Mouse (Mus musculus) heart, postnatal 36 days (tissue): ENCODE measurements around the gene Pex6. TPM values are rescaled to one million over a fixed set of nuclear protein-coding genes. Genes with fewer than 3 reads are reported as not detected.

Source experiments
- DNase-seq, 2 experiments: peaks; one replicate each; pipeline ENCODE4 v3.0.0; 2021 to 2022
- intact Hi-C: fragments of 180-260 bp; cut with DNase I; formaldehyde crosslinking; loops from one replicate; pipeline ENCODE4 v1.15.1; 2025
- total RNA-seq, 2 experiments: library from RNA; stranded (reverse); gene quantifications; 2 replicates each; pipeline ENCODE4 v1.2.3; 2021

Gene Pex6
- total RNA-seq, 2 experiments from 2014 or later: 31.8 to 32.3 TPM

DNA sequence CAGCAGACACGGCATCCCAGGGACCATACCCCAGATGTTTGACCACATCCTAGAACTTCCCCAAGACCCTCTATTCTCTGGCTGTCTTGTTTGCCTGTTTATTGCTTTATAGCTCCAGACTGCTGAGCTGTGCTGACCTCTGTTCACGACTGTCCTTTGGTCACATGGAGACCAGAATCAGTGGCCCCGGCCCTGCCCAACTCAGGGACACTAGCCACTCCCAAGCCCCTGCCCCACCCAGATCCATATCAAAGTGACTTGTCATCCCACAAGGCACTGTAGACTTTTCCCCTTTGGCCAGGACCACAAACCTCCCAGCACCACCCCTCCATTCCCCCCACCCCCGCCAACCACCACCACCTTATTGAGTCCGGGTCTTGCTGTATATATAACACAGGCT is 12.0 kb upstream of the Pex6 start:
- intact Hi-C loops: no loop called here
- no peak for DNase-seq

DNA sequence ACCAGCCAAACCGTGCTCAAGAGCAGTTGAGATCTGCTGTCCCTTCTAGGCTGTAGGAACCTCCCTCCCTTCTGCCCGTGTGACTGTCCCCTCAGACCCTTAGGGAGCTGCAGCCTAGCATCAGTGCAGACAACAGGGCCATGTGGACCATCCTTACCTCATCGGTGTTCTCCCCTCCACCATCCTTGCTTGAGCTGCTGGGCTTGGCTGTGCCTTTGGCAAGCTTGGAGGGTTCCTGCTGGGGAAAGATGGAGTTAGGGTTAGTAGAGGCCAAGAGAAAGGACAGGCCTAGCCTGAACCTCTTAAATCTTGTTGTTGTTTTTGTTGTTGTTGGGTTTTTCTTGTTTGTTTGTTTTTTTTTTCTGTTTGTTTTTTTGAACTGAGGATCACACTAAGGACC is 11.4 kb upstream of the Pex6 start:
- no peak for DNase-seq
- intact Hi-C loops: no loop called here

DNA sequence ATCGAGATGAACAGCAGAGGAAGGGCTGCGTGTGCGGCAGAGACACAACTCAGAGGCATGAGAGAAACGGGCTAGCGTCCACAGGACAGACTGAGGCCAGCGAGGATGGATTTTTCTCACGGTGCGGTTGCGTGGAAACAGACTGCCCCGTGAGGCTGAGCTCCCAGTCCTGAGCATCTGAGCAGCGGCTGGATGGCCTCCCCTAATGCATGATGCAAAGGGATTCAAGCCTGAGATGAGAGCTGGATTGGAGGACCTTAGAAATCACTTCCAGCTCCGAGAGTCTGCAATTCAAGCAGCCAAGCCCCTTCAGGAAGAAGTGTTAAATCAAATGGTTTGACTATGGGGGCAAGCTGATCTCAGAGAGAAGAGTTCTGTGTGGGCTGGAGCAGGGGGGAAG is 9.8 kb upstream of the Pex6 start:
- intact Hi-C loops: no loop called here
- DNase-seq: no peak

DNA sequence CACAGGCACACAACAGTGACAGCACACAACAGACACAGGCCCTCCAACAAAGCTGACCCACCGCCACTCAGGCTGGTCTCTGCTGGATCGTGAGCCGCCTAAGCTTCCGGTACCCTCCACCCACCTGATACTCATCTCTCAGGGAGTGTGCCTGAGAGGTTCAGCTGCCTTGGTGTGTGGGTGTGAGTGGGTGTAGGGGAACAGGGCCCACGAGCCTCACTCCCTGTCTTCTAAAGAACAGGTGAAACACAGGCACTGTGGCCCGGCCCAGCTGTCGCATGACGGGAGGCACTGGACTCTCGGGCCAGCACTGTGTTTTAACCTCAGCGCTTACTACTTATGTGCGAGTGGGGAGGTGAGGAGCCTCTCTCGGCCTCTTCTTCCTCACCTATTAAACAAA is 9.2 kb upstream of the Pex6 start:
- intact Hi-C loops: no loop called here

DNA sequence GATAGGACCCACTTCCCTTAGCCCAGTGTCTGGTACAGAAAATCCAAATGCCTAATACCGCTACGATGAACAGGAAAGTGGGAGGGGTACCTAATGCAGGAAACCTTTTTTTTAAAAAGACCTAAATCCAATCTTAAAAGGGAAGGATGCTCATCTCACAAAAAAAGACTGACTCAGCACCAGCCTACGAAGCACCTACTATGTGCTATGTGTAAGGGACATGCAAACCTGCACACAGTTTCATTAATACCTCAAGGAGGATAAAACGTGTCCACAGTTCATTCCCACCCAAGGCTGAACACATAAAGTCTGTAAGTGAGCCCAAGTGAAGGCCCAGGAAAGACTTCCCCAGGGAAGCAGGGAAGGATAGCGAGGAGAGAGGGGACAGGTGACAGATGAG is 8.8 kb upstream of the Pex6 start:
- intact Hi-C loops: no loop called here
- DNase-seq: no peak

More for the DNA sequence above, 9.2 kb upstream of the Pex6 start:
- no peak for DNase-seq

DNA sequence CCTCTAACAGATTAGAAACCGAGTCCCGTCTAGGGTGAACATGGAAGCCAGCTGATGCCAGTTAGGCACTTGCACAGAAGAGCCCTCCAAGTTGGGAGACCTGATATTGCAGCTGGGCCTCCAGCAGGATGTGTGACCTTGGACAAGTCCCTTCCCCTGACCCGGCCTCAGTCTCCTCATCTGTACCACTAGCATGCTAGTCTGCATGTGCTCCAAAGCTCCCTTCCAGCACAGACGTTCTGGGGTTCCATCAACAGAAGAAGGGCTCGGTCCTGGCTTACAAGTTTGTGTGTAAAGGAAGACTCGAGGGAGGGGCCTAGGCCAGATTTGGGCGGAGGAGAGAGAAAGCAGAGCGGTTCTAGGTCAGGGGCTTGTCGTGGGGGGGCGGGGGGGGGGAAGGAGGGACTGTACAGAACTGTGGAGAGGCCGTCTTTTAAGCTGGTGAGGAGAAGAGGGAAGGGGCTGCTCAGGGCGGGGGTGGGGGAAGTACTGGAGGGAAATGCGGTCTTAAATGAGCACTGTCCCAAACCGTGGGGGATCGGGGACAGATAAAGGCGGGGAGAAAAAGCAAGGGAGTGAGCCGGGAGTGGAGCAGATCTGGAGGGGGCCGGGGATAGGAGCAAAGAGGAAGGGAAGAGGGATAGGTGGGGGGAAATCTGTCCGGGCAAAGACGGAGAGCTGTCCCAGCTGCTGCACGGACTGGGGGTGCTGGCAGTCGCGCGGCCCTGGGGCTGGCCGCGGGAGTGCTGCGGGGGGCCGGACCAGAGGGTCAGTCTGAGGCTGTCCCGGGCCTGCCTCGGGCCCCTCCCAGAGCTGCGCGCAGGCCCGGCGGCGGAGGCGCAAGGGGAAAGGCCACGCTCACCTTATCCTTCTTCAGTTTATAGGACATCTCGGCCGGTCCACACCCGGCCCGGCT is 7.0 kb upstream of the Pex6 start:
- no peak for DNase-seq
- intact Hi-C loops: no loop called here

DNA sequence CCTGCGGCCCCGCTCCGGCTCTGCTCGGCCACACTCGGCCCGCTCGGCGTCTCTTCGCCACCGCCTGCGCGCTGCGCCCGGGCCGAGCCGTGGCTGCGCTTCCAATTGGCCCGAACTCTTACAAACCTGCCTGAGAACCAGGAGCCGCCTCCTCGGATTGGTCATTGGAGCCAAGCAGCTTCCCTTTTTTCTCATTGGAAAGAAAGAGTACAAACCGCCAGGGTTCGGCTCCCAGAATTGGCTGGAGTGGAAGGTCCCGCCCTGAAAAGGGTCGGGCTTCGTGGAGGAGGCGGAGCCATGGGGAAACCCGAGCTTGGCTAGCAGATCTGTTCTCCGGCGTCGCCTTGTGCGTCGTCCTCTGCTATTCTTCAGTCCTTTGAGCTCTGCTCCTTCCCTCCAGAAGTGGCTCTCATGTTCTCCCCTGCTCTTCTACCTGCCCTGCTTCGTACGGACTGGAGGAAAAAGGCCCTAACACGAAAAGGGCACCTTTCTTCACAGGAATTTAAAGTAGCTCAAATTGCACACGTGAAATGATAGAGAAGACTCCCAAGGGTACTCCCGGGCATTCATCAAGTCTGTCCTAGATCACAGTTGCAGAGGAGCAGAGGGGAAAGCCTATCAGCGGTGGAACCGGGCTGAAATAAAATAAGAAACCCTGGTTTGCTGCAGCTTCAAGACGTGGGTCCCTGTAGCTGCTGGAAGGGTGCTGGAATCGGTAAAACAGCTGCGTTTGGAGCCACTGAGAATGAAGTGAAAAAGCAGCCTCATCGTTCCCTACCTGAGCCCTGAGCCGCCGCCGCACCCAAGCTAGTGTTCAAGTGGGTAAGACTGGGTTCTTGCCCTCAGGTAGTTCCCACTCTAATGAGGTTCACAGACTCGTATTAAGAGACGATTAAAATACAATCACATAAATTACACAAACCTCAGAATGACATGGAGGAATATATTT is 6.1 kb upstream of the Pex6 start, which contains the start of gene Ppp2r5d:
Gene Ppp2r5d, minus strand, starts transcription at position 225 of the 949 bp plus-strand sequence.
- intact Hi-C loops: no loop called here

DNA sequence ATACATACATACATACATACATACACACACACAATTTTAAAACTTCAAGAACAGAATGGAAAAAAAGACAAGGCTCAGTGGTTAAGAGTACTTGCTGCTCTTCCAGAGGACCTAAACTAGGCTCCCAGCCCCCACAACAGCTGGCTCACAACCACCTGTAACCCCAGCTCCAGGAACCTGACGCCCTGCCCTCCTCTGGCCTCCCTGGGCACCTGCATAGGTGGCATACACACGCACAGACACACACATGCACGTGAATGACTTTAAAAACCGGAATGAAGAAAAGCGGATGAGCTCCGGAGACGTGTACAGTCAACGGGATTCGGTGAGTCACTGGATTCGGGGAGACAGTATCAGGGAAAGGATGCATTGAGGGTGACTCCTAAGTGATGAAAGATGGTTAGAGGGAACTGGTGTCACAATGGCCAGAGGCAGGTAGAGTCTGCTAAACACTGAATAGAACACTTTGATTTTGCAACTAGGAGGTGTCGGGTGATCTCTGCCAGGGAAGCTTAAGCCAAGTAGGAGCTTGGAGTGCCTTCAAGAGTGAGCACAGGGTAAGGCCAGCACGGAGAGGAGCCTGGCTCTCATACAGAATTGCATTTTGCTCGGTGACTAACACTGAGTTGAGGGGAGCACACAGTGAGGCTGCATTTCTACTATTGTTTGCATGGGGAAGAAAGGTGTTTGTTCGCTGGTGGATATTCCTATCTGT is 4.7 kb upstream of the Pex6 start:
- intact Hi-C loops: no loop called here
- no peak for DNase-seq

More for the DNA sequence above, 6.1 kb upstream of the Pex6 start, which contains the start of gene Ppp2r5d:
- DNase-seq: peak; percentile 96

DNA sequence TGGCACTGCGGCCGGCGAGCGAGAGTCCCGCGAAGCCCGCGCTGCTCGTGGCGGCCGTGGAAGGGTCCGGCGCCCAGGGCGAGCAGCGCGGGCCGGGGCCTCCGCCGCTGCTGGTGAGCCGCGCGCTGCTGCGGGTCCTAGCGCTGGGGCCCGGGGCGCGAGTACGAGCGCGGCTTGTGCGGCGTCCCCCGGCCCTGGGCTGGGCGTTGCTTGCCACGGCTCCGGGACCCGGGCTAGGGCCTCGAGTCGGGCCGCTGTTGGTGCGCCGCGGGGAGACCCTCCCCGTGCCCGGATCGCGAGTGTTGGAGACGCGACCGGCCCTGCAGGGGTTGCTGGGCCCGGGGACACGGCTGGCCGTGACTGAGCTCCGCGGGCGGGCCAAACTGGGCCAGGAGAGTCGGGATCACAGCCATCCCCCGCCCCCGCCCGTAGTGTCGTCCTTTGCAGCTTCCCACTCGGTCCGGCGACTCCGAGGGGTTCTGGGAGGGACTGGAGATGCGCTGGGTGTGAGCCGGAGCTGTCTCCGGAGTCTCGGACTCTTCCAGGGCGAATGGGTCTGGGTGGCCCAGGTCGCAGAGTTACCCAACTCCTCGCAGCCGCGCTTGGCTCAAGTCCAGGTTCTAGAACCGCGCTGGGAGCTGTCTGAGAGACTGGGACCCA is 479 bp downstream of the Pex6 start:
- intact Hi-C loops: loop anchor here (2.0 to 5.0 kb wide), 2 partner anchors 31 to 159 kb away; partner anchors contain the start of gene Klhdc3
- DNase-seq: peak; percentile 47 to 52

DNA sequence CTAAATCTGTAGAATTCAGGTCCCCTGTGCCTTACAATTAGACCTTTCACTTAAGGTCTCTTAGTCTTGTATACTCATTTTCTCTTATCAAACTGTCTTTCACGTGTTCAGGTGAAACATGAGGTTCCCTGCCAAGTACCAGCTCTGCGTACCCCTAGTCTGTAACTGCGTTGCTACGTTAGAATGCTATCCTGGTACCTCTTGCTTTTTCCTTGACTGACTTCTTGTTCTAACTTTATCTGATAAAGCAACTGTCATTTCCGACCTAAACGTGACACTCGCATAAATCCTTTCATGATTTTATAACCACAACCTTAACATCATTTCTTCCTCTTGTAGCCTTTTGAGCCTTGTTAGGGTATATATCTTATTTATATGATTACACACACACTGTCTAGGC is 1.2 kb downstream of the Pex6 start:
- intact Hi-C loops: loop anchor here (2.0 to 5.0 kb wide), 2 partner anchors 32 to 160 kb away; partner anchors contain the start of gene Klhdc3
- no peak for DNase-seq

DNA sequence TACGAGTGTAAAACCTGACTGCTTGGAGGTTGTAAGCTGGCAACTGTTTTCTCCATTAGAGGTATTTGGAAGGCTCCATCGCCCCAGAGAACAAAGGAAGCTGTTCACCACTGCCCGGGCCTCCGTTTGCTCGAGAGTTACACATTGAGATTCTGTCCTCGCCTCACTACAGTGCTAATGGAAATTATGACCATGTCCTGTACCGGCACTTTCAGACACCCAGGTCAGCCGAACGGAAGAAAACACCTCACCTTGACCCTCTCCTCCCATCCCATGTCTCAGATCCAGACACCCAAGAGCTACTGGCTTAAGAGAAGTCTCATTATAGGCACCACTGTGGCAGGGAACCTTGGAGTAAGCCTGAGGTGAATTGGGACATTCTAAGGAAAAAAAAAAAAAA is 2.6 kb downstream of the Pex6 start:
- DNase-seq: no peak
- intact Hi-C loops: loop anchor here (2.0 to 5.0 kb wide), 4 partner anchors 33 to 162 kb away; partner anchors contain the start of genes Cul7 and Klhdc3

DNA sequence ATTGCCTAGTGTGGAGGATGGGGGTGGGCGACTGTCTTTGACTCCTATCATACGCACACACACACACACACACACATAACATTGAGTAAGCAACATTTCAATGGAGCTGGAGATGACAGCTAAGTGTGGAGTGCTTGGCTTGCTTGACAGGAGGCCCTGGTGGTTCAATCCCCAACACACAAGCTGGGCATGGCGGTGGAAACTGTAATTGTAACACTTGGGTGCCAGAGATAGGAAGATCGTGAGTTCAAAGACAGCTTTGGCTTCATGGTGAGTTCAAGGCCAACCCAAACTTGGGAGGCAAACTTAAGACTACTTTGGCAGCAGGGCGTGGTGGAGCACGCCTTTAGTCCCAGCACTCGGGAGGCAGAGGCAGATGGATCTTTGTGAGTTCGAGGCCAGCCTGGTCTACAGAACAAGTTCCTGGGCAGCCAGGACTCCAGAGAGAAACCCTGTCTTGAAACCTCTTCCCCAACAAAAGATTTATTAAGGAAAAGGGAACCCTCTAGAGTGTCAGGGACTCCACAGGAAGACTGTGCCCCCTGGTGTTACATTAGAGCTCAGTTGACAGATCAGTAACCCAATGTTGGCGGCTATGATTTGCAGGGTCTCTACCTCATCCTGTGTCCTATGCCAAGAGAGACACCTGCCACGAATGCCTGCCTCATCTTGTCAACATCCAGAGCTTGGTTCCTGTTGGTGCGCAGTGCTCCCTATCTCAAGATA is 3.7 kb downstream of the Pex6 start:
- no peak for DNase-seq

DNA sequence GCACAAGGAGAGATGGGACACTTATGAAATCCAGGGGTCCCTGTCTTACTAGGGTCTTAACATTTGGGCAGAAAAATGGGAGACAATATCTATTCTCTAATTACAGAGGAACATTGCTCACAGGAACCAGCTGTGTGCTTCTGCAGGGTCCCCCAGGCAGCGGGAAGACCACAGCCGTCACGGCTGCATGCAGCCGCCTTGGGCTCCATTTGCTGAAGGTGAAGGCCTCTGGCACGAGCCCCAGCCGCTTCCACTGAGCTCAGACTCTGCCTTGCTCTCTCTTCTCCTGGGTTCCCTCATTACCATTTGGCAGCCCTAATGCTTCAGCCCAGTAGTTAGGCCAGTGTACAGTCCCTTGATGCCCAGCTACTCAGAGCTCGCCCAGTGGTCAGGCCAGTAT is 9.8 kb downstream of the Pex6 start:
- no peak for DNase-seq
- intact Hi-C loops: no loop called here

More for the DNA sequence above, 3.7 kb downstream of the Pex6 start:
- intact Hi-C loops: loop anchor here (2.0 to 5.0 kb wide), 3 partner anchors 64 to 163 kb away; partner anchors contain the start of gene Cul7

DNA sequence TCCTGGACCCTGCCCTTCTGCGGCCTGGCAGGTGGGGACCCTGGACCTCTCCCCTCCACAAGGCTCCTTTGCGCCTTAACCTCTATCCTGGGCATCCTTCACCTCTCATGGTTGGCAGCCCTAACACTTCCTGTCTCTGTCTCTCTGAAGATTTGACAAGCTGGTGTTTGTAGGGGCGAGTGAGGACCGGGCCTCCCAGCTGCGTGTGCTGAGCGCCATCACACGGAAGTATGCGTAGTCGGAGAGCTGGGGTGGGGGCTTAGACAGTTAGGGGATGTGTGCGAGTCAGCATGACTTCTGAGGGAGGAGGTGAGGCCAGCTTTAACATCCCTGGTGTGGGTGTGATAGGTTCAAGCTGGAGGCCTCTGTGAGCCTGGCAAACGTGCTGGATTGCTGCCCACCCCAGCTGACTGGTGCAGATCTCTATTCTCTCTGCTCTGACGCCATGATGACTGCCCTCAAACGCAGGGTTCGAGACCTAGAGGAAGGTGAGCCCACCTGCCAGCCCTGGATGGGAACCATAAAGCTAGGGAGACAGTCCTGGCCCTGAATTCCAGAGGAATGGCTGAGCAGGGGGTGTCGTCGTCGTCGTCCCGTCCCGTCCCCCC is 13.3 kb downstream of the Pex6 start:
- intact Hi-C loops: loop anchor here (2.0 kb wide), 1 partner anchor 198 kb away; no protein-coding TSS in a partner anchor
- no peak for DNase-seq

DNA sequence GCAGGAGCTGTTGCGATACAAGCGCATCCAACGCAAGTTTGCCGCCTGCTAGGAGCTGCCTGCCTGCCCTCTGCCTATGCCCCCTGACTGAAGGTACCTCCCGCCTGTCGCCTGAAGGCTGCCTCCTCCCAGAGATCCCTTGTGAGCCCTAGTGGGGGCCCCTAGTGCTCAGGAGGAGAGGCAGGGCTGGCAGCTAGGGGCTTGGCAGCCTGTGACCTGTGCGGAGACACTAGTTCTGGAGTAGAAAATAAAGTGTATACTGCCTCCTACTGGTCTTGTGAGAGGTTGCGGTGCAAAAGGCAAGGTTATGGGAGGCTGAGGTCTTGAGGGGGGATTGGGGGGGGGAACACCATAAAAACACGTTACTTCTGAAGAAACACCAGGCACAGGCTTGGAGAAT is 14.0 kb downstream of the Pex6 start:
- intact Hi-C loops: loop anchor here (2.0 kb wide), 1 partner anchor 198 kb away; no protein-coding TSS in a partner anchor
- no peak for DNase-seq

DNA sequence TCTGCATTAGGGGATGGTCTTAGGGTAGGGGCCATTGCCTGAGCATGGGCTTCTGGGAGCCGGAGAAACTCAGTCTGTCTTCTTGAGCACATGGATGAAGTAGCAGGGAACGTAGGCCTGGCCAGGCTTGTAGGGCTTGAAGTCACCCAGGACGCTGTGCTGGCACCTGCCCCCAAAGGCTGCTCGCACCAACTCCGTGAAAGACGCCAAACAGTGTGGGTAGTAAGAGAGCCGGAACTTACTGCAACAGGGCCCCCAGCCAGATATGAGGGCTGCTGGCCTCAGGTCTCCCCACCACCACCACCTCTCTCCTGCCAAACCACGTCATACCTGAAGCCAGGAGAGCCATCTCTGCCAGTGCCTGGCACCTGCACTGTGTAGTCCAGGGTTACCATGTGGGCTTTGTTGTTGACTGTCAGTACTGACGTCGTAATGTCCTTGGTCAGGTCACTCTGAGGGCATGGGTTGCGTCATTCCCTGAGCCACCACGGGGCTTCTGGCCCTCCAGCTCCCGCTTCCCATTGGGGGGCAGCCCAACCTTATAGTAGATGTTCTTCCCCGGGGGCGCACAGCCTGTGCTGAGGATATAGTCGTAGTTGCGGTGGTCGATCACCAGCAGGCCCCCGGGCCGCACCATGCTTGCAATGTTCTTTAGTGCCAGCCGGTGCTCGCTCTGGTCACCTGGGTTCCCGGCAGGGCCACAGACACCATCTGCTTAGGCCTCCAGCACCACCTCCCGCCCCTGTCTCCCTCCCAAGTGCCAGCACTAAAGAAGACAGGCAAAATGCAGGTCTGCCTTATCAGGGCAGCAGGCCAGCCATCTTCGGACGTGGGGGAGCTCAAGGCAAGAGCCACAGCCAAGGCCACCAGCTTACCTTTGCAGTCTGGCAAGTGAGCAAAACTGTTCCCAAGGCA is 14.7 kb downstream of the Pex6 start:
- intact Hi-C loops: loop anchor here (2.0 kb wide), 1 partner anchor 199 kb away; no protein-coding TSS in a partner anchor
- DNase-seq: no peak

DNA sequence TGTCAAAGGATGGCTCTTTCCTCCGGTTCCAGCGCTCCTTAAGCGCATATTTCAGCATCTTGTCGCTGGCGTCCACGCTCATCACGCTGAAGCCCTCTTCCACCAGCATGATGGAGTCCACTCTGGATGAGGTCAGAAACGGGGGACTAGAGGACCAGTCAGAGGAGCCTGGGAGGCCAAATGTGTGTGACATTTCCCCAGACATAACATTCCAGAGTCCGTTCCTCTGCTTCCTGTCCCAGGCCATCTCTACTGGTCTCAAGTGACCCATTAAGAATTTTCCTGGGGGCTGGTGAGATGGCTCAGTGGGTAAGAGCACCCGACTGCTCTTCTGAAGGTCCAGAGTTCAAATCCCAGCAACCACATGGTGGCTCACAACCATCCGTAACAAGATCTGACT is 16.0 kb downstream of the Pex6 start:
- intact Hi-C loops: no loop called here
- no peak for DNase-seq
